19 mouse cellular contexts compared by ENCODE assay signal in the genomic region with DNA sequence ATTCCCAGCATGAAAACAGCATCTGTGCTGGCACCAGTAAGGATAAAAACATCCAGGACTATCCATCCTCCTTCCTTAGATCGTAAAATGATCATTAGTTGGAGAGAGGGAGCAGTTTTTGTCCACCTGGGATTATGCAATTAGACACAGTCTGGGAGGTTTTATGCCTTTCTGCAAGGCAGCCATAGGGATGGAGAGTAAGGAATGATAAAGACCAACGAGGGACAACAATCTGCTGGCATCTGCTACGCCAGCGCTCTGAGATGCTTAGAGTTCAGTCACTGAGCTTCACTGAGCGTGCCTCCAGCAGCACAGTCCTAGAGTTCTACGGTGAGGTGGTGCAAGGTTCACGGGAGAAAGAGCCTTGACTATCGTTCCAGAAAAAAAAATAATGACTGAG.
"Had no signal": no experiment of that assay in that cellular context is flagged by ENCODE, and none has a peak within 500 bp of the region (broad histone marks: within the 10 kb centered on the region; RNA-seq: fewer than 3 reads in every experiment).

No protein-coding gene starts in this region.

- H3K4me3 ChIP-seq: liver, embryonic 13.5 days; liver, embryonic 15.5 days; midbrain, embryonic 10.5 days; midbrain, embryonic 13.5 days; midbrain, embryonic 15.5 days; myocyte; neural tube, embryonic 12.5 days had no signal

- H3K36me3 ChIP-seq: liver, embryonic 13.5 days; liver, embryonic 15.5 days; midbrain, embryonic 10.5 days; midbrain, embryonic 13.5 days; midbrain, embryonic 15.5 days; neural tube, embryonic 12.5 days had no signal

- H3K27ac ChIP-seq: liver, embryonic 13.5 days; liver, embryonic 15.5 days; midbrain, embryonic 10.5 days; midbrain, embryonic 13.5 days; midbrain, embryonic 15.5 days; neural tube, embryonic 12.5 days had no signal

- H3K4me1 ChIP-seq: liver, embryonic 13.5 days; liver, embryonic 15.5 days; midbrain, embryonic 10.5 days; midbrain, embryonic 13.5 days; midbrain, embryonic 15.5 days; neural tube, embryonic 12.5 days had no signal

- H3K4me2 ChIP-seq: liver, embryonic 13.5 days; liver, embryonic 15.5 days; lung, embryonic 14.5 days; midbrain, embryonic 13.5 days; midbrain, embryonic 15.5 days; neural tube, embryonic 12.5 days had no signal

- ATAC-seq: liver, postnatal 0 days; midbrain, embryonic 13.5 days; midbrain, embryonic 15.5 days had no signal

- DNase-seq: liver, embryonic 13.5 days; liver, postnatal 0 days; lung, embryonic 14.5 days; lung, postnatal 10 days; lung, postnatal 4 days; retina, postnatal 1 day; right cerebral cortex, adult 18-20 months; right cerebral cortex, postnatal 25 days; right cerebral cortex, postnatal 4 days; spleen, adult 18-20 months; thymus, adult 18-20 months; thymus, postnatal 14 days; thymus, postnatal 36 days had no signal

- H3K9me3 ChIP-seq: liver, embryonic 13.5 days; liver, embryonic 15.5 days; midbrain, embryonic 10.5 days; midbrain, embryonic 13.5 days; midbrain, embryonic 15.5 days; neural tube, embryonic 12.5 days had no signal

- H3K27me3 ChIP-seq: liver, embryonic 13.5 days; liver, embryonic 15.5 days; midbrain, embryonic 13.5 days; midbrain, embryonic 15.5 days; neural tube, embryonic 12.5 days had no signal

- H3K9ac ChIP-seq: liver, embryonic 13.5 days; liver, embryonic 15.5 days; liver, postnatal 0 days; lung, embryonic 14.5 days; midbrain, embryonic 13.5 days; midbrain, embryonic 15.5 days; neural tube, embryonic 12.5 days had no signal
